Comparison of ENCODE assay signal across 21 mouse cellular contexts in genomic region chr9:65746479-65746878, GRCm38 (mm10).
A peak's percentile ranks its signal among the peaks of the same experiment; 100 is the strongest.
DNase-seq lines count a peak whose midpoint lies in the region; ATAC-seq and TF ChIP-seq lines count a peak whose summit lies in the region.
"Had no signal": no experiment of that assay in that cellular context is flagged by ENCODE, and none has a peak within 500 bp of the region (broad histone marks: within the 10 kb centered on the region; RNA-seq: fewer than 3 reads in every experiment).

No protein-coding gene starts in this region.

- TF ChIP-seq CTCF in Patski (IDR thresholded peaks at IDR 0.05), result peak; percentile 7
- no peak for TF ChIP-seq CTCF in liver, postnatal 0 days (IDR thresholded peaks at IDR 0.05; ENCODE audit: low read depth)

- in situ Hi-C loops in Patski (cut with MboI; ENCODE audit: low pct_unique_long_range_greater_than_20kb), result no loop called here

- peaks cover 47% of the 10 kb centered on the region for H3K4me1 ChIP-seq in hindbrain, embryonic 15.5 days (replicated peaks)
- peaks cover 36% of the 10 kb centered on the region for H3K4me1 ChIP-seq in hindbrain, embryonic 16.5 days (ENCODE audit: control insufficient read depth, insufficient read depth, low read depth, low read length)
- H3K4me1 ChIP-seq in liver, postnatal 0 days (ENCODE audit: insufficient read depth), result peaks cover 22% of the 10 kb centered on the region

- no peak for ATAC-seq in hindbrain, embryonic 15.5 days (ENCODE audit: low FRiP score, low read depth)
- no peak for ATAC-seq in hindbrain, embryonic 16.5 days
- ATAC-seq in Patski, result no peak
- ATAC-seq in liver, postnatal 0 days, result no peak
- ATAC-seq: forebrain, postnatal 0 days had no signal

- CTCF ChIA-PET in Patski (lab: Charles Lee), result no interaction called here

- POLR2A ChIA-PET in Patski (lab: Charles Lee), result interaction anchor here (0.9 kb wide), 1 partner anchor 17 kb away, joined by 3 read pairs; no protein-coding TSS in a partner anchor

- H3K27ac ChIP-seq in hindbrain, embryonic 15.5 days (replicated peaks), result peak overlapping the region; percentile 85; the same call in 1 of the 2 replicates
- no peak overlapping the region for H3K27ac ChIP-seq in hindbrain, embryonic 16.5 days (ENCODE audit: low read depth, low read length)
- H3K27ac ChIP-seq in liver, postnatal 0 days (ENCODE audit: low read depth), result no peak overlapping the region
- H3K27ac ChIP-seq: kidney, postnatal 0 days; stomach, postnatal 0 days had no signal

- no peak overlapping the region for H3K9ac ChIP-seq in hindbrain, embryonic 15.5 days
- no peak overlapping the region for H3K9ac ChIP-seq in hindbrain, embryonic 16.5 days (ENCODE audit: low read depth, low read length)
- H3K9ac ChIP-seq in liver, postnatal 0 days (replicated peaks), result no peak overlapping the region
- H3K9ac ChIP-seq: forebrain, postnatal 0 days; heart, embryonic 12.5 days; midbrain, embryonic 12.5 days had no signal

- H3K36me3 ChIP-seq in hindbrain, embryonic 15.5 days, result no peaks in the 10 kb centered on the region
- no peaks in the 10 kb centered on the region for H3K36me3 ChIP-seq in hindbrain, embryonic 16.5 days (ENCODE audit: control insufficient read depth, insufficient read depth, low read length)
- no peaks in the 10 kb centered on the region for H3K36me3 ChIP-seq in liver, postnatal 0 days (replicated peaks; ENCODE audit: insufficient read depth, low read length)
- H3K36me3 ChIP-seq: heart, embryonic 12.5 days; midbrain, embryonic 12.5 days had no signal

- DNase-seq in Patski (ENCODE audit: low read depth, low spot score), result no peak
- DNase-seq in liver, result peak; percentile 29
- no peak for DNase-seq in liver, postnatal 0 days
- no peak for DNase-seq in ovary, adult 18-20 months (ENCODE audit: low spot score)
- DNase-seq in T-cell, adult 2 months (ENCODE audit: low spot score), result no peak
- DNase-seq: adrenal gland, adult 8-10 months; B cell, adult 2 months; cerebellum, adult 11-12 months; cerebellum, postnatal 14 days; embryo, embryonic 11 days; forebrain, postnatal 0 days; heart, postnatal 14 days; kidney, adult 11 months; lung, adult 2 months; right cerebral cortex, adult 18-20 months had no signal

- H3K4me3 ChIP-seq in hindbrain, embryonic 15.5 days, result no peak overlapping the region
- H3K4me3 ChIP-seq in hindbrain, embryonic 16.5 days (ENCODE audit: low read length), result no peak overlapping the region
- no peak overlapping the region for H3K4me3 ChIP-seq in liver, postnatal 0 days (ENCODE audit: low read depth, low read length)
- H3K4me3 ChIP-seq: heart, embryonic 12.5 days; midbrain, embryonic 12.5 days had no signal

- no peak overlapping the region for H3K4me2 ChIP-seq in hindbrain, embryonic 15.5 days
- H3K4me2 ChIP-seq in hindbrain, embryonic 16.5 days (ENCODE audit: low read length), result no peak overlapping the region
- H3K4me2 ChIP-seq in liver, postnatal 0 days (ENCODE audit: low read depth, low read length), result no peak overlapping the region
- H3K4me2 ChIP-seq: heart, embryonic 12.5 days; midbrain, embryonic 12.5 days had no signal

- TF ChIP-seq EP300 in liver, postnatal 0 days (IDR thresholded peaks at IDR 0.05; ENCODE audit: low read depth), result peak; percentile 62

- H3K9me3 ChIP-seq in hindbrain, embryonic 15.5 days, result no peaks in the 10 kb centered on the region
- no peaks in the 10 kb centered on the region for H3K9me3 ChIP-seq in hindbrain, embryonic 16.5 days (ENCODE audit: control insufficient read depth, low read length)
- H3K9me3 ChIP-seq in liver, postnatal 0 days (ENCODE audit: low read length), result no peaks in the 10 kb centered on the region
- H3K9me3 ChIP-seq: heart, embryonic 12.5 days; midbrain, embryonic 12.5 days had no signal

- WGBS in hindbrain, embryonic 15.5 days, result 76% methylated on average over 2 of the region's 2 CpGs
- WGBS in hindbrain, embryonic 16.5 days, result 89% methylated on average over 2 of the region's 2 CpGs
- WGBS in liver, postnatal 0 days (ENCODE audit: insufficient replicate concordance), result 59% methylated on average over 2 of the region's 2 CpGs

- no peaks in the 10 kb centered on the region for H3K27me3 ChIP-seq in hindbrain, embryonic 15.5 days
- H3K27me3 ChIP-seq in hindbrain, embryonic 16.5 days (replicated peaks; ENCODE audit: control insufficient read depth, insufficient read depth, low read length), result no peaks in the 10 kb centered on the region
- H3K27me3 ChIP-seq in Patski, result no peaks in the 10 kb centered on the region
- H3K27me3 ChIP-seq in liver, postnatal 0 days (ENCODE audit: insufficient read depth, low read length), result no peaks in the 10 kb centered on the region
- H3K27me3 ChIP-seq: heart, embryonic 12.5 days; midbrain, embryonic 12.5 days had no signal
